Mouse (Mus musculus): Measurements from ENCODE around the gene Creb3l4.

- TF ChIP-seq POLR2A (IDR thresholded peaks at IDR 0.05; ENCODE audit: control insufficient read depth, extremely low read depth, insufficient read depth, low read length, poor library complexity) (no peak), CTCF (IDR thresholded peaks at IDR 0.05; ENCODE audit: borderline replicate concordance, control insufficient read depth, extremely low read depth, insufficient read depth, low read length, poor library complexity) (no peak)
Measured at GRCm38 (mm10) chr3:90208662-90209061, 34.6 kb downstream of the Creb3l4 start.

Data from thymus, adult 2 months (tissue).